Mouse (Mus musculus) midbrain, embryonic 11.5 days (tissue): ENCODE measurements around the gene Rasd2. TPM values are rescaled to one million over a fixed set of nuclear protein-coding genes. Genes with fewer than 3 reads are reported as not detected.
A peak's percentile ranks its signal among the peaks of the same experiment; 100 is the strongest.

ENCODE experiments used
- ATAC-seq: fragments of 200-750 bp; cut with Nextera tagmentation; 2 replicates; pipeline ENCODE4 v1.8.0; 2017; ENCODE audit warnings: moderate TSS enrichment, moderate library complexity; ENCODE audit not compliant: low FRiP score
- DNase-seq: peaks from one replicate; pipeline ENCODE4 v3.0.0; 2015; ENCODE audit warnings: low spot score; ENCODE audit errors: missing footprints
- H3K27ac ChIP-seq: fragments of 300-500 bp; sonication (generic); 2 replicates; pipeline ENCODE4 v1.5.1; 2014; ENCODE audit warnings: low read depth, low read length
- H3K27me3 ChIP-seq: fragments of 300-500 bp; sonication (generic); 2 replicates; pipeline ENCODE4 v1.6.1; 2014; ENCODE audit warnings: mild to moderate bottlenecking, low read length, moderate library complexity, mixed read lengths; ENCODE audit not compliant: control insufficient read depth, insufficient read depth
- H3K36me3 ChIP-seq: fragments of 300-500 bp; sonication (generic); 2 replicates; pipeline ENCODE4 v1.6.1; 2014; ENCODE audit warnings: mild to moderate bottlenecking, low read length, moderate library complexity, mixed read lengths; ENCODE audit not compliant: control insufficient read depth, insufficient read depth
- H3K4me1 ChIP-seq: fragments of 300-500 bp; sonication (generic); 2 replicates; pipeline ENCODE4 v1.6.1; 2014; ENCODE audit warnings: low read length; ENCODE audit not compliant: control insufficient read depth, insufficient read depth
- H3K4me2 ChIP-seq: fragments of 300-500 bp; sonication (generic); 2 replicates; pipeline ENCODE4 v1.6.1; 2014; ENCODE audit warnings: mild to moderate bottlenecking, moderate library complexity
- H3K4me3 ChIP-seq: fragments of 300-500 bp; sonication (generic); 2 replicates; pipeline ENCODE4 v1.5.1; 2014; ENCODE audit warnings: low read depth, low read length
- H3K9ac ChIP-seq: fragments of 300-500 bp; sonication (generic); 2 replicates; pipeline ENCODE4 v1.6.1; 2014; ENCODE audit warnings: low read length
- H3K9me3 ChIP-seq: fragments of 300-500 bp; sonication (generic); 2 replicates; pipeline ENCODE4 v1.6.1; 2016; ENCODE audit warnings: low read length; ENCODE audit not compliant: control insufficient read depth
- WGBS: fragments of 180-500 bp; shearing (Covaris S2); extraction: QIAGEN DNeasy Blood & Tissue Kit; methylation state at CpG from one replicate; pipeline ENCODE4 v1.1.7; 2014; 5-methylcytosine and 5-hydroxymethylcytosine counted together
- polyA plus RNA-seq: library from polyadenylated mRNA; unstranded; fragments of >200 nt; fragmentation: Nextera tagmentation; extraction: Ambion mirVana; gene quantifications from 2 replicates; pipeline ENCODE4 v1.2.1, GENCODE M21; 2014

Rasd2 gene
- polyA plus RNA-seq, 1 experiment from 2014 or later: 0.12 TPM

DNA sequence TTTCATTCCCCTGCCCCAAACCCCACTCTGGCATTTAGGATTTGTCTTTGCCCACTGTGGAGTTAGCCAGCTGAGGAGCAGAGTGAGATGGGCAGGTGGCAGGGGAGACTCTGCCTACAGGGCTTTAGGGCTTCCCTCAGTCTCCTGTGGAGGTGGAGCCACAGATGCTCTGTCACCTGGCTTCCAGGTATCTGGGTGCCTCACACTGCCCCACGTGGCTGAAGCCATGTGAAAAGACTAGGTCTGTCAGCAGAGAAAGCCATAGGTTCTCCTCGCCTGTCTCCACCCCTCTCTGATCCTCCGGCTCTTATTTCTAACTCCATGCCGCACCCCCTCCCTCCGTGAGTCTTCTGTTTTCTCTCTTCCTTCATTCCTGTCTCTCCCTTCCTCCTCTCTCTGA lies 2.2 kb downstream of the Rasd2 start:
- 32% methylated on average over 5 of the region's 5 CpGs for WGBS
- H3K4me2 ChIP-seq: no peak overlapping the region
- no peak for ATAC-seq
- no peak overlapping the region for H3K27ac ChIP-seq
- no peak overlapping the region for H3K4me3 ChIP-seq
- H3K9ac ChIP-seq: no peak overlapping the region
- no peaks in the 10 kb centered on the region for H3K36me3 ChIP-seq
- no peak for DNase-seq
- H3K9me3 ChIP-seq: no peaks in the 10 kb centered on the region
- peaks cover 46% of the 10 kb centered on the region for H3K27me3 ChIP-seq
- peaks cover 11% of the 10 kb centered on the region for H3K4me1 ChIP-seq

DNA sequence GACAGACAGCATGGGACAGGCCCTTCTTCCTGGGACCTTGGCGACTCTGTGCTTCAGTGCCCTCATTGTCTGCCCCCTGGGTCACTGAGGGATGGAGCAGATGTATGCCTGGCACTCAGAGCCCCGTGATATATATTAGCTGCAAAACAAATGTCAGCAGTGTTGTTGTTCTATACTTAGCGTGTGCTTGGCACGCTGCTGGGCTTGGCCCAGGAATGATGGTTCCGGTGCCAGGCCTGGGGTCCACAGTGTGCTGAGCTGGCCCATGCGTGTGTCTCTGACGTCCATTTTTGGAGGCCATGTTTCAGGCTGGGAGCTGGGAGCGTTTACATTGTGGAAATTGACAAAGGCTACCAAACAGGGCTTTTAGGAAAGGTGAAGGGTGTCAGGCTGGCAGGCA lies 3.1 kb downstream of the Rasd2 start:
- Histone ChIP-seq H3K27me3 (peaks cover 40% of the 10 kb centered on the region), H3K4me3 (no peak overlapping the region), H3K9ac (no peak overlapping the region), H3K36me3 (no peaks in the 10 kb centered on the region), H3K9me3 (no peaks in the 10 kb centered on the region), H3K4me2 (no peak overlapping the region), H3K27ac (no peak overlapping the region), H3K4me1 (peaks cover 11% of the 10 kb centered on the region)
- DNase-seq (no peak), ATAC-seq (no peak)
- 84% methylated on average over 8 of the region's 8 CpGs for WGBS

DNA sequence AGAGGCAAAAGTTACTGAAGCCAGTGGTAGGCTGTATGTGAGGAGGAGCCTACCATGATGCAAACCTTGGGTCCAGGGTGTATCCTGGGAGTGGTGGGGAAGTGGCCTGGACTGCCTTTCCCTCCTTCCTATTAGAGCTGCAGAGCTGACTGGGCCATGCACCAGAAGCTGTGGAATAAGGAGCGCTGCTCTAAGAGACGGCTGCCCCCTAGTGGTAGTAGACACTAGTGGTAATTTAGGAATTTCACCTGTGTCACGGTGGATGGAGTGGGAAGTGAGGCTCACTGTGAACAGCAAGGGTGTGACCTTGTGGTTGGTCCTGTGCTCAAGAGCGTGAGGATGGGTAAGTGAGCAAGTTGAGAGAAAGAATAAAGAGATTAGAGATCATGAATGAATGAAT lies 4.2 kb downstream of the Rasd2 start:
- ATAC-seq (peak; percentile 15; the same call in 1 of the 2 replicates), DNase-seq (peak; percentile 88)
- peaks cover 7% of the 10 kb centered on the region for H3K4me1 ChIP-seq
- no peak overlapping the region for H3K27ac ChIP-seq
- no peak overlapping the region for H3K4me2 ChIP-seq
- no peak overlapping the region for H3K4me3 ChIP-seq
- no peak overlapping the region for H3K9ac ChIP-seq
- peaks cover 30% of the 10 kb centered on the region for H3K27me3 ChIP-seq
- WGBS: 18% methylated on average over 4 of the region's 4 CpGs
- H3K9me3 ChIP-seq: no peaks in the 10 kb centered on the region
- H3K36me3 ChIP-seq: no peaks in the 10 kb centered on the region

DNA sequence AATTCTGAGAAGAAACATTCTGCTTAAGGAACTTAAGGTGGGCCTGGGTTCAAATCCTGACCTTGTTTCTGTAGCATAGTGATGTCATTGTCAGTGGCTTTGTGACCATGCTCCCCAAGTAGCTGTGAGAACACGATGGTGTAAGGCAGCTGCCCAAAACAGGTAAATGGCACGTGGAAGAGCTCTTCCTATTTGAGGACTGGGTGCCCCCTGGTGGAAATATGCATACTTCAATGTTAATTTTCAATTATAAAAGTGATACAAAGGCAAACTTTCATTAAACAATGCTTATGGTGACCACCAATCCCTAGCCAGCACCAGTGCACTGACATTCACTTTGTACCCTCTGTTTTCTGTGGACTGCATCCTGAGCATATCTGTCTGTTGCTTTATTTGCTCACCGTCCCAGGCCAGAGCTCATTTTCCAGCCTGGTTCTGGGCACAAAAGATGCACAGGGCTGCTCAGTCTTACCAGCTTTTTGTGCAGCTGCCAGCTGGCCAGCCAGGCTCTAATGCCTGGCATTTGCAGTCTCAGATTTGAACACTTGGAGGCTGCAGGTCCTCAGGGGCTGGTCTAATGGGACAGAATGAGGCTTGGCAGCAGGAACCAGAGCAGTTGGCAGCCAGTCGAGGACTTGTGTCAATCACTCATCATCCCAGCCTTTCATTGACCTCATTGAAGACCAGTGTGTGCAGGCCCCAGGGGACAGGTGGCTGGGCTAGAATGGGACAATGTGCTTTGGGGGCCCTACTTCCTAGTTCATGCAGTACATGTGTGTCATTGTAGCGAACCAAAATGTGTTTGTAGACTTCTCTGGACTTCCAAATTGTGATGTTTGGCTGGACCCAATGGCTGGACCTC lies 6.4 kb downstream of the Rasd2 start:
- Histone ChIP-seq H3K9me3 (no peaks in the 10 kb centered on the region), H3K4me1 (no peaks in the 10 kb centered on the region), H3K27ac (no peak overlapping the region), H3K27me3 (peaks cover 9% of the 10 kb centered on the region), H3K36me3 (no peaks in the 10 kb centered on the region), H3K4me3 (no peak overlapping the region), H3K9ac (no peak overlapping the region), H3K4me2 (no peak overlapping the region)
- DNase-seq: no peak
- WGBS: 71% methylated on average over 5 of the region's 5 CpGs
- ATAC-seq: no peak

DNA sequence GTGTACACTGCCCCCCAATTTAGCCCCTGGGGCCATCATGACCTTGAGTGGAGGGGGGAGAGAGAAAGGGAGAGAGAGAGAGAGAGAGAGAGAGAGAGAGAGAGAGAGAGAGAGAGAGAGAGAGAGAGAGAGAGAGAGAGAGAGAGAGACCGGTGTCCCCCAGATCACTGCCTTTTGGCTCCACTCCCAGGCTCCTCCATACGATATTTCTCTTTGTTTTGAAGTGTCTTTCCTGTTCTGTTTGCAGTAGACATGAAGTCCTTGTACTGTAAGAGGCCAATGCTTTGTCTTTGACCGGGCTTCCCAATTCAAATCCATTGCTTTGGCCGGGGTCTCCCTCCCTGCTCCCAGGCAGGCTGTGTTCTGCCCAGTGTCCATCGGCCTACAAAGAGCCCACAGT lies 8.9 kb downstream of the Rasd2 start:
- ATAC-seq (no peak), DNase-seq (no peak)
- H3K9ac ChIP-seq: no peak overlapping the region
- no peaks in the 10 kb centered on the region for H3K36me3 ChIP-seq
- H3K27me3 ChIP-seq: no peaks in the 10 kb centered on the region
- WGBS: 83% methylated on average over 5 of the region's 5 CpGs
- H3K4me2 ChIP-seq: no peak overlapping the region
- no peaks in the 10 kb centered on the region for H3K9me3 ChIP-seq
- no peak overlapping the region for H3K4me3 ChIP-seq
- no peak overlapping the region for H3K27ac ChIP-seq
- H3K4me1 ChIP-seq: no peaks in the 10 kb centered on the region

DNA sequence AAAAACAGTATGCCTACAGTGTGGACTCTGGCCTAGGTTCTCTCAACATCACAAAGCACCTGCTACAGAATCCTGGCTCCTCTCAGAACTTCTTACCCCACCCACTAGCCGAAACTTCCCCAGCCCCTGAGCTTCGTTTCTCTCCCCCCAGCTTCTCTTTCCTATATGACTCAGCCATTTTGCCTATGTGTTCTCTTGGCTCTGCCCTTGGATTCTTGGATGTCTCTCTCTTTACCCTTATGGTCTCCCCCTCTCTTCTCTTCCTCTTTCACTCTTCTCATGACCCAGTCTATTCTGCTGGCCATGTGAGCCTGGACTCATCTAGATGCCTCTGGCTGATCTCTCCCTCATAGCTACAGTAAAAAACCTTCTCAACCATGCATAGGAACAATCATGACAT lies 13.0 kb downstream of the Rasd2 start:
- no peaks in the 10 kb centered on the region for H3K4me1 ChIP-seq
- H3K27ac ChIP-seq: no peak overlapping the region
- H3K4me2 ChIP-seq: no peak overlapping the region
- H3K4me3 ChIP-seq: no peak overlapping the region
- 63% methylated on average over 2 of the region's 2 CpGs for WGBS
- ATAC-seq (no peak), DNase-seq (no peak)
- no peaks in the 10 kb centered on the region for H3K9me3 ChIP-seq
- H3K27me3 ChIP-seq: no peaks in the 10 kb centered on the region
- no peaks in the 10 kb centered on the region for H3K36me3 ChIP-seq
- H3K9ac ChIP-seq: no peak overlapping the region

DNA sequence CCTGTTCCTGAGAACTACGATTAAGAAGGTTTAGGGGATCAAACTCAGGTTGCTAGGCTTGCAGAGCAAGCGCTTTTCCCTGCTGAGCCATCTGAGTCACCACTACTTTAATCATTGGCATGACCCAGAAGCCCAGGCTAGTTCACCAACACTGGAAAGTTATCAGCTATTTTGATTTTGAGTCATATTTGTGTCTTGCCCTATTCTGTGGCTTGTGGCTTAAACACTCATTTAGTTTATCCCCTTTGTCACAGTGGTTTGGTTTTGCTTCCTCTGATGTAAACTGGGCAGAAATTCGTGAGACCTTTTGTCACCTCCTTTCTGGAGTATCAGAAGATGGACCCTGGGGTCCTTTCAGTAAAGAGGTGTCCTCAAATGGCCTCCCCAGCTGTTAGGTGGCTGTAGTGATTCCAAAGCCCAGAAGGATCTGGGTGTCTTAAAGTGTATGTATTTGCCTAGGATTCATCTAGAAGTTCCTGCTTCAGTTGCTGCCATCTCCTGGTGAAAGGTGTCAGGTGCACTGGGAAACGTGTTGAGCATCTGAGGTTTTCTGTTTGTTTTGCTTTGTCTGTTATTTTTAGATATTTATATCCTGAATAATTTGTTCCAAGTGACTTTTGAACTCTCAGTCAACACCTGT lies 20.3 kb downstream of the Rasd2 start:
- DNase-seq: no peak
- Histone ChIP-seq H3K4me1 (no peaks in the 10 kb centered on the region), H3K27ac (no peak overlapping the region), H3K9me3 (no peaks in the 10 kb centered on the region), H3K36me3 (no peaks in the 10 kb centered on the region), H3K27me3 (no peaks in the 10 kb centered on the region), H3K4me2 (no peak overlapping the region), H3K4me3 (no peak overlapping the region), H3K9ac (no peak overlapping the region)
- WGBS: 70% methylated on average over 4 of the region's 4 CpGs
- ATAC-seq: no peak

DNA sequence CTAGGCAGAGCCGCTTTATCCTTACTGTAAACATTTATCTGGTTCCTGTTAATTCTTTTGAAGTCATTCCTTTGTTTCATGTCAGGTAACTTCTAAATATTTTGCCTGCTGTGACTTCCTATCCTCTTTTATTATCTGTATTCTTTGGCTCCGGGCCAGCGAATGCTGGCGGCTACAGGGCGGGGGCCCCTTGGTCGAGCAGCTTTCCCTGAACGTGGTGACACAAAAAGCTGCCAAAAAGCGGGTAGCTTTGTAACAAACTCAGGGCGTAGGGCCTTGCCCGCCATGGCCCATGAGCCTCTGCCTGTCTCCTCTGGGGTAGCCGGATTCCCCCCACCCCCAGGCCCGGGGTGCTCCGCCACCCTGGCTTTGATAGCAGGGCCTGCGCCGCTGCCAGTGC lies 33.6 kb downstream of the Rasd2 start:
- no peak overlapping the region for H3K9ac ChIP-seq
- H3K27ac ChIP-seq: no peak overlapping the region
- H3K4me3 ChIP-seq: no peak overlapping the region
- peaks cover 5% of the 10 kb centered on the region; the same call in 1 of the 2 replicates for H3K9me3 ChIP-seq
- H3K36me3 ChIP-seq: no peaks in the 10 kb centered on the region
- 96% methylated on average over 15 of the region's 15 CpGs for WGBS
- H3K27me3 ChIP-seq: no peaks in the 10 kb centered on the region
- DNase-seq (no peak), ATAC-seq (no peak)
- H3K4me1 ChIP-seq: no peaks in the 10 kb centered on the region
- no peak overlapping the region for H3K4me2 ChIP-seq

DNA sequence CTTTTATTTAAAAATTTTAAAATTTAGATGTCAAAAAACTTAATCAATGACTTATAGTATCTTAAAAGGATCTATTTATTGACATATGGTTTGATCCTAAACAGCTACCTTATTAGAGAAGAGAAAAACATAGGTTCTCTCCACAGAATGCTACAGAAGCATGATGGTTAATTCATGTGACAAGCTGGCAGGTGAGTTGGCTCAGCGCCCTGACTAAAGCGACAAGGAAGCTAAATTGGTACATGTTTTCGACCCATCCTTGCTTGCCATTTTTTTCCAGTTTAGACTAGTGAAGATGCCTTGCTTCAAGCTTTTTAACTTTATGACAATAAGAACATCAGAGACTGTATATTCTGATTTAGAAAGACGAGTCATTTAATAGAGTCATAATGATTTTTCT lies 35.4 kb downstream of the Rasd2 start:
- WGBS: 90% methylated on average over 4 of the region's 4 CpGs
- no peak for ATAC-seq
- H3K4me2 ChIP-seq: no peak overlapping the region
- peaks cover 5% of the 10 kb centered on the region; the same call in 1 of the 2 replicates for H3K9me3 ChIP-seq
- no peaks in the 10 kb centered on the region for H3K27me3 ChIP-seq
- H3K36me3 ChIP-seq: no peaks in the 10 kb centered on the region
- H3K9ac ChIP-seq: no peak overlapping the region
- H3K4me3 ChIP-seq: no peak overlapping the region
- no peak overlapping the region for H3K27ac ChIP-seq
- H3K4me1 ChIP-seq: no peaks in the 10 kb centered on the region
- no peak for DNase-seq
